Mouse (Mus musculus): ENCODE measurements around the gene Tfam. TPM values are rescaled to one million over a fixed set of nuclear protein-coding genes. Genes with fewer than 3 reads are reported as not detected.

Gene Tfam
- 10 to 100 TPM; 59.6 to 70.2 TPM for total RNA-seq (2021)

GRCm38 (mm10) chr10:71238240-71238554 is at the start of gene Tfam:
TSS of gene Tfam (minus strand) at chr10:71238280.
- no peak for DNase-seq
- intact Hi-C loops (cut with DNase I): loop anchor here (2.0 to 5.0 kb wide), 2 partner anchors 47 to 109 kb away; partner anchors contain the start of genes Ipmk and Ube2d1

- intact Hi-C loops (cut with DNase I): loop anchor here (2.0 kb wide), 1 partner anchor 46 kb away; the partner anchor contains the start of gene Tfam
- DNase-seq: peak; percentile 89 to 90
These were observed 47.1 kb upstream of the Tfam start, which contains the start of gene Ube2d1 for GRCm38 (mm10) chr10:71285126-71285580. TSS of gene Ube2d1 (minus strand) at chr10:71285262.

DNA sequence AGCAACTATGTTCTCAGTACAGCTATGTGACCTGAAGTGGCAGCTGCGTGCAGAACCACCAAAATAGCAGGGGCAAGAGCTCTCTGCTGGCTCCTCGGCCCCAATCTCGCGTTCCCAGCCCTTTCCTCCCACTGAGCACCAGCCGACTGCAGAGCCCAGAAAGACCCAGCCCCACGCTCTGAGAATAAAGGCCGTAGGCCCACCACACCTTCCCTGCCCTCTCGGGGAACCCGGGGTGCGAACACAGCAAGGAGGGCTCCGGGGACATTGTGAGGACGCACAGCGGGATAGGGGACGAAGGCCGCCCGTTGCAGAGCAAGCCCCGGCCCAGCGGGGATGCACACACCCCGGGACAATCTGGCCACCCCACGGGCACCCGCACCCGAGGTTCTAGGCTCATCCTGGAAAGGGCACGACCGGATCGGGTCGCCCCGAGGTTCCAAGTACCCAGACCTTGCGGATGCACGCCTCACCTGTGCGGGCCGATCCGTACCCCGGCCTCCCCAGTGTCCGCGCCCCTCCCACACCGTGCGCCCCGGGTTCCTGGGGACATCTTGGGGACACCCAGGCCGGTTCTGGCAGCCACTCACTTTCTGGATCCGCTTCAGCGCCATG is 46.5 kb upstream of the Tfam start:
- peak in 1 of 2 experiments; percentile 25 for DNase-seq
- intact Hi-C loops (cut with DNase I): loop anchor here (2.0 kb wide), 1 partner anchor 46 kb away; the partner anchor contains the start of gene Tfam

- intact Hi-C loops (cut with DNase I): loop anchor here (2.0 kb wide), 1 partner anchor 45 kb away; the partner anchor contains the start of gene Tfam
- no peak for DNase-seq
These were observed 46.0 kb upstream of the Tfam start for GRCm38 (mm10) chr10:71284131-71284510.

- intact Hi-C loops (cut with DNase I): no loop called here
- no peak for DNase-seq
These were observed 35.1 kb upstream of the Tfam start for GRCm38 (mm10) chr10:71273008-71273739.

DNA sequence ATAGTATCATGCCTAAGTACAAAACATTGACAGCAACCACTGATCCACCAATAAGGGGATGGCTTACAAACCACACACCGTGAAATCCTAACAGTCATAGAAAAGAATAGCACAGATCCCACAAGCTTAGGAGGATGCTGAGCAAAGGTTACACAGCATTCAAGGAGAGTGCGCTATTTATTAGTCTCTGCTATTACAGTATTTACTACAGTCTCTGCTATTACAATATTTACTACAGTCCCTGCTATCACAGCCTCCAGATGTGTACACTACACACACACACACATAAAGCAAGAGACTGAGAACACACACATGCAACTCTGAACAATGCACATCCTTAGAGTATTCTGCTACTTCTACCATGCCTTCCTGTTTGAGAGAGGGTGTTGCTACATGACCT is 29.9 kb upstream of the Tfam start:
- no peak for DNase-seq
- intact Hi-C loops (cut with DNase I): no loop called here

DNA sequence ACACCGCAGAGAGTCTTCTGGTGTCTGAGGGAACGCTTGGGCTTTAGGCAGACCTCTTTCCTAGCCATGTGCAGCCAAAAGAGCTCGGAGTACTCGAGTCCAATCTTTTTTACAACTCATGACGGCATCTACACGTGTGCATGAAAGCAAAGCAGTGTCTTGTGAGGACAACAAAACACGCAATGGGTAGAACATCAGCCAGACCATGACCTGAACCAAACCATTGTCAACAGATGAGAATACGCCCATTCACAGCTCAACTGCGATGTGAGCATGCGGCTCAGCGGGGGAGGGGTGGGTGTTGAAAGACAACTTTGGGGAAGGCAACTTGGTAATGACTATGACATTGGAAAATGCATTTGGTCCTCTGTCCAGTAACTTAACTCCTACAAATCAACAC is 29.4 kb upstream of the Tfam start:
- intact Hi-C loops (cut with DNase I): no loop called here
- no peak for DNase-seq

GRCm38 (mm10) chr10:71265067-71265466 is 27.0 kb upstream of the Tfam start:
- no peak for DNase-seq
- intact Hi-C loops (cut with DNase I): no loop called here

- no peak for DNase-seq
- intact Hi-C loops (cut with DNase I): no loop called here
These were observed 23.6 kb upstream of the Tfam start for GRCm38 (mm10) chr10:71261637-71262036.

- DNase-seq: no peak
- intact Hi-C loops (cut with DNase I): no loop called here
These were observed 20.9 kb upstream of the Tfam start for GRCm38 (mm10) chr10:71258943-71259342.

- intact Hi-C loops (cut with DNase I): no loop called here
- no peak for DNase-seq
These were observed 20.4 kb upstream of the Tfam start for GRCm38 (mm10) chr10:71258516-71258915.

DNA sequence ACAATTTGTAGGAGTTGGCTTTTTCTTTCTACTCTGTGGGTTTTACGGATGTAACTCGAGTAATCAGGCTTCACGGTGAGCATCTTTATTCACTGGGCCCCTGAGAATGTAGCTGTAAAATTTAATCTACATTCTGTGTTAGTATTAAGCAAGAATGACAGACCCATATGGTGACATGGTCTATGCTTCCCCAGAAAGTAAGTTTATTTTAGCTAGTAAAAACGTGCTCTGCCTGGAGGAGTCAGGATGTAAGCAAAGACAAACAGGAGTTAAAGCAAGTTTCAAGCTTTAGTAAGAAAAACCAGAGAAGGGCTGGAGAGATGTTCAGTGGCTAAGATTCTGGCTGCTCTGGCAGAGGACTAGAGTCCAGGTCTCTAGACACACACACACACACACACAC is 15.1 kb upstream of the Tfam start:
- intact Hi-C loops (cut with DNase I): no loop called here
- no peak for DNase-seq

- intact Hi-C loops (cut with DNase I): no loop called here
- DNase-seq: no peak
These were observed 14.3 kb upstream of the Tfam start for GRCm38 (mm10) chr10:71252421-71252820.

DNA sequence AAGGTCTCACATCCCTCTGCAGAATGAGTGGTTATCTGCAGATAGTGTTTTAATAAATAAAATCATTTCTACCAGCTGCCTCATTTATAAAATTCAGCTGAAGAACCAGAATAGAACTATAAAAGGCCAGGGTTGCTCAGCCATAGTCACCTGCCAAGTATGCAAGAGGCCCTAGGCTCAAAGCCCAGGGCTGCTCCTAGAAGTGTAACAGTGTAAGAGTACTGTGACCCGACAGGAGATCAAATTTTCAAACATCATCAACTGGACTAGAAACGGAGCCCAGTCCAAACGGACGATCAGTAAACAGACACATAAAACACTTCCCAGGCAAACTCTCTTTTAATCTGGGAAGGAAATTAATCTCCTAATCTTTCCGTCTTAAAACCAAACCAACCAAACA is 13.8 kb upstream of the Tfam start:
- intact Hi-C loops (cut with DNase I): no loop called here
- DNase-seq: peak in 1 of 2 experiments; percentile 11

DNA sequence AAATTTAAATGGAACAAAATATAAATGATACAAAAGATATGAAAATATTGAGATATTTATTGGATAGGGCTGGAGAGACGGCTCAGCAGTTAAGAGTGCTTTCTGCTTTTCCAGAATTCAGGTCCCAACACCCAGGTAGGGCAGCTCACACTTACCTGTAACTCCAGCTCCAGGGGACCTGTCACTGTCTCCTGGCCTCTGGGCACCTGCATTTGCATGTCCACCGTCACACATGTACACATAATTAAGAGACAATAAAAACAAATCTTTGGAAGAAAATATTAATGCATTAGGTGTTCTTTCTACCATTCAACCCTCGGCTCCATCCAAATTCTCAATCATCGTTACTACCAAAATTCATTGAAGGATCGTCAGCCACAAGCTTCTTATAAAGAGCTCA is 13.2 kb upstream of the Tfam start:
- intact Hi-C loops (cut with DNase I): no loop called here
- DNase-seq: no peak

DNA sequence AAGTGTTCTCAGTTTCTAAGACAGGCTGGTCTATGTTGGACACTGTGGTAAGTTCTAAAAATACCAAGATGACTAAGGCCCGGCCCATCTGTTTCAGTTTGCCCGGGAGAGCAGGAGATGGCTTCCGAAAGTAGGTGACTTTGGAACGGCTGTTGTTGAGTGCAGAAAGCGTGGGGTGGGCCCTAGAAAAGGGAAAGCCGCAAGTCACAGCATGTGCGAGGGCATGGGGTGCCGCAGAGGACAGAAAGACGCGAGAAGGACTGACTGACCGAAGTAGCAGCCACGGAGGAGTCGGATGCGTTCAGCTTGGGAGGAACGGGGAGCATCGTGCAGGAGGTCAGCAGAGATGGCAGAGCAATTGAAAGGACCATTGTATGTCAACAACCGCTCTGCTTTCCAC is 12.4 kb upstream of the Tfam start:
- intact Hi-C loops (cut with DNase I): no loop called here
- DNase-seq: peak; percentile 23 to 37

DNA sequence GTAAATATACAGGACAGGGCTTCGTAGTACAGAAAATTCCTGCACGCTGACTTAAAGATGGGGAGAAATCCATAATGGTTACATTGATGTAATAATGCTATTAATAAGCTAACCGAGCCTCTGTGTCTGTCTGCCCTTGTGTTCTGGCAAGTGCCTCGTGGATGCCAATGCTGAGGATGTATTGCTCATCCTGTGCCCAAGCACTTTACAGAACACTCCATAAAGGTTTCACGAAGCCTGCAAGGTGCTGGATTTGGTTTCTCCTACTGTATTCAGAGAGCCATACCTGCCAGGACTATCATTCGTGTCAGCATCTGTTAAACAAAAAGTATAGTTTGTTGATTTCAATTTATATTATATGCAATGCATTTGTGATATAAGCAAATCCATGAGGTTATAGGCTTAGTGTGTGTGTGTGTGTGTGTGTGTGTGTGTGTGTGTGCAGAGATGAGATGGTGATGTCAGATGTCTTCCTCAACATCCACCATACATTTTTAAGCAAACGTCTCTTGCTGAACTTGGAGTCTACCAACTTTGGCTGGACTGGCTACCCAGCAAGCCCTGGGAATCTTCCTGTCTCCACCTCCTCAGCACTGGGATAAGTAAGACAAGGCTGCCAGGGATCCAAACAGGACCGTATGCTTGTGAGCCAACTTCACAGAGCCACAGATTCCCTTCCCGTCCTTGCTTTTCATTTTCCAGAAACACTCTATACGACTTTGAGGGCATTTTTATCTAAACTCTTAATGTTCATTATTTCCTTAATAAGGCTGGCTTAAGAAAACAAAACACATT is 11.2 kb upstream of the Tfam start:
- DNase-seq: no peak
- intact Hi-C loops (cut with DNase I): no loop called here

DNA sequence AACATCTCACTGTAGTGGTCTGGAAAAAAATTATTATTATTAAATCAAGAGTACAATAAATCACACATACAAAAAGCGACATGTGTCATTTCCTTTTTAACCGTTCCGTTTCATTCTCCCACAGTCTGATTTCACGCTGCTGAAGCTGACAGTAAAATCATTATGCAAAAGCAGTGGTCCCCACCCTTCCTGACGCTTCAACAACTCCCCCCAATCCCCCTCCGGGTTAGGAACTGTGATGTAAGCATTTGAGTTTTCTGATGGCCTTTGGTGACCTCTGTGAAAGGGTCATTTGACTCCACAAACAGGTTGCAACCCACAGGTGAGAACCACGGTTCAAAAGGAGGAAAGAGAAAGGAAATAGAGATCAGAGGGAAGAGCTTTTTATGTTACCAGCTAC is 8.9 kb upstream of the Tfam start:
- intact Hi-C loops (cut with DNase I): no loop called here
- no peak for DNase-seq

DNA sequence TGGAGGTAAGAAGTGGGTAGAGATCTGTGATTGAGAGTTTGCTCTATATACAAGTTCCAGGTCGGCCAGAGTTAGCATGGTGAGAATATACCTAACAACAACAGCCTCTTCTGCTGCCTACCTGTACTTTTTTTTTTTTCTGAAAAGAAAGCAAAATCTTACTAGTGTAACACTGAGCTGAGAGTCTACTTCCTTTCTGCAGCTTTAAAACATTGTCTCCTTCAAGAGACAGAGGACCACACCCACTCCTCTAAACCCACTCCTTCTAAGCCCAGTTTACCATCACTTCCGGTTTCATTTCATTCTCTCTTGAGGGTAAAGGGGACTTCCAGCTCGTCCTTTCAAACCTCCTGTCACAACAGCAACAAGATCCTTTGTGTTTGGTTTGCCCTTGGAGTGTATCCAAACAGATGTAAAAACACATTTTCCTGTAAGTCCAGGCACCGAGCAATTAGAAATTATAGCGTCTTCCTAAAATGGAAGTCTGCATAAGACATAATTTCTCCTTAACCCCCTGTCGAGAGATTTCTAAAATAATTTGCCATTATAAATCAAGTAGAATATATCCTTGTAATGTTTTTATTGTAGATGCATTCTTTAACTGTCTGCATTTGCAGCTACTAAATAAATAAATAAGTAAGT is 1.5 kb upstream of the Tfam start:
- intact Hi-C loops (cut with DNase I): loop anchor here (2.0 to 5.0 kb wide), 2 partner anchors 45 to 108 kb away; partner anchors contain the start of genes Ipmk and Ube2d1
- DNase-seq: no peak

- peak; percentile 95 to 96 for DNase-seq
- intact Hi-C loops (cut with DNase I): loop anchor here (2.0 to 5.0 kb wide), 2 partner anchors 47 to 110 kb away; partner anchors contain the start of genes Ipmk and Ube2d1
These were observed 402 bp downstream of the Tfam start for GRCm38 (mm10) chr10:71237516-71238239.

Data from heart, postnatal 36 days (tissue).